Mouse (Mus musculus) hindbrain, embryonic 14.5 days (tissue): Measurements from ENCODE around the gene Mcm2. TPM values are rescaled to one million over a fixed set of nuclear protein-coding genes. Genes with fewer than 3 reads are reported as not detected.

ENCODE experiments used
- ATAC-seq: fragments of 200-750 bp; cut with Nextera tagmentation; 2 replicates; pipeline ENCODE4 v1.8.0; 2017; ENCODE audit warnings: moderate number of reproducible peaks, mild to moderate bottlenecking, moderate TSS enrichment, moderate library complexity; ENCODE audit not compliant: low FRiP score
- DNase-seq: peaks from one replicate; pipeline ENCODE4 v3.0.0-alpha.2; 2015; ENCODE audit warnings: low spot score
- H3K27ac ChIP-seq: fragments of 300-500 bp; sonication (generic); 2 replicates; pipeline ENCODE4 v1.5.1; 2014; ENCODE audit warnings: mild to moderate bottlenecking, moderate library complexity
- H3K27me3 ChIP-seq: fragments of 300-500 bp; sonication (generic); 2 replicates; pipeline ENCODE4 v1.6.1; 2014; ENCODE audit warnings: mild to moderate bottlenecking, low read length, mixed read lengths; ENCODE audit not compliant: control insufficient read depth, insufficient read depth
- H3K36me3 ChIP-seq: fragments of 300-500 bp; sonication (generic); replicated peaks from 2 replicates; pipeline ENCODE4 v1.6.1; 2014; ENCODE audit not compliant: control insufficient read depth, insufficient read depth
- H3K4me1 ChIP-seq: fragments of 300-500 bp; sonication (generic); replicated peaks from 2 replicates; pipeline ENCODE4 v1.6.1; 2014; ENCODE audit warnings: antibody characterized with exemption, low read length, mixed read lengths; ENCODE audit not compliant: control insufficient read depth, insufficient read depth
- H3K4me2 ChIP-seq: fragments of 300-500 bp; sonication (generic); replicated peaks from 2 replicates; pipeline ENCODE4 v1.6.1; 2014; ENCODE audit warnings: mild to moderate bottlenecking, moderate library complexity
- H3K4me3 ChIP-seq: fragments of 300-500 bp; sonication (generic); replicated peaks from 2 replicates; pipeline ENCODE4 v1.5.1; 2014; ENCODE audit warnings: mild to moderate bottlenecking, low read length
- H3K9ac ChIP-seq: fragments of 300-500 bp; sonication (generic); 2 replicates; pipeline ENCODE4 v1.6.1; 2014
- H3K9me3 ChIP-seq: fragments of 300-500 bp; sonication (generic); 2 replicates; pipeline ENCODE4 v1.6.1; 2016; ENCODE audit warnings: low read length; ENCODE audit not compliant: control insufficient read depth
- WGBS: fragments of 180-500 bp; shearing (Covaris S2); extraction: QIAGEN DNeasy Blood & Tissue Kit; methylation state at CpG from one replicate; pipeline ENCODE4 v1.1.7; 2014; 5-methylcytosine and 5-hydroxymethylcytosine counted together
- polyA plus RNA-seq: library from polyadenylated mRNA; unstranded; fragments of >200 nt; fragmentation: Nextera tagmentation; extraction: Ambion mirVana; gene quantifications from 2 replicates; pipeline ENCODE4 v1.2.1, GENCODE M21; 2014

The Mcm2 gene
- polyA plus RNA-seq, 1 experiment from 2014 or later = 27.0 TPM

DNA sequence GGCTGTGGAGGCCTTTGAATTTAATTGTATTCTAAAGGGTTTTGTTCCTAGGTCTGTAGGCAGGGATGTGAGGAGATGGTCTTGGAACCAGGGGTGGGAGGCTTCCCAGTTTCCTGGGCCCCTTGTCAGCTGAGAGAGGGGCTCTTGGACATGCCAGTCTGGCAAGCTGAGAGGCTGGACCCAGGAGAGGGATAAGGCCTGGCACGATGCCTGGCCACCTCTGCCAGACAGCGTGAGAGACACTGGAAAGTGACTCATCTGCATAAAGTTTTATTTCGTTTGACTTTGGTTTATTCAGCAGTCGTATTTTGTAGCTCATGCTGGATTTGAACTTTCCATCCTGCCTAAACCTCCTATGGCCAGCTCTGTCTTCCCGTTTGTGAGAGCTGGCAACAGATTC, 30.0 kb upstream of the Mcm2 start:
- 57% methylated on average over 5 of the region's 5 CpGs for WGBS
- H3K36me3 ChIP-seq = no peaks in the 10 kb centered on the region
- H3K4me2 ChIP-seq = no peak overlapping the region
- H3K9me3 ChIP-seq = no peaks in the 10 kb centered on the region
- H3K4me1 ChIP-seq = peaks cover 48% of the 10 kb centered on the region
- DNase-seq (no peak), ATAC-seq (no peak)
- no peak overlapping the region for H3K27ac ChIP-seq
- no peak overlapping the region for H3K4me3 ChIP-seq
- H3K9ac ChIP-seq = no peak overlapping the region
- H3K27me3 ChIP-seq = no peaks in the 10 kb centered on the region

GRCm38 (mm10) chr6:88928026-88928425, 29.4 kb upstream of the Mcm2 start:
- no peak overlapping the region for H3K27ac ChIP-seq
- no peak overlapping the region for H3K9ac ChIP-seq

GRCm38 (mm10) chr6:88927595-88927994, 29.0 kb upstream of the Mcm2 start:
- Histone ChIP-seq H3K4me1 (peaks cover 47% of the 10 kb centered on the region), H3K4me3 (no peak overlapping the region)
- WGBS = 5% methylated on average over 2 of the region's 2 CpGs

More at GRCm38 (mm10) chr6:88928026-88928425, 29.4 kb upstream of the Mcm2 start:
- Histone ChIP-seq H3K9me3 (no peaks in the 10 kb centered on the region), H3K36me3 (no peaks in the 10 kb centered on the region), H3K4me3 (no peak overlapping the region), H3K27me3 (no peaks in the 10 kb centered on the region), H3K4me1 (peaks cover 47% of the 10 kb centered on the region), H3K4me2 (no peak overlapping the region)
- DNase-seq = no peak
- no peak for ATAC-seq
- WGBS = 89% methylated on average over 1 of the region's 1 CpGs

DNA sequence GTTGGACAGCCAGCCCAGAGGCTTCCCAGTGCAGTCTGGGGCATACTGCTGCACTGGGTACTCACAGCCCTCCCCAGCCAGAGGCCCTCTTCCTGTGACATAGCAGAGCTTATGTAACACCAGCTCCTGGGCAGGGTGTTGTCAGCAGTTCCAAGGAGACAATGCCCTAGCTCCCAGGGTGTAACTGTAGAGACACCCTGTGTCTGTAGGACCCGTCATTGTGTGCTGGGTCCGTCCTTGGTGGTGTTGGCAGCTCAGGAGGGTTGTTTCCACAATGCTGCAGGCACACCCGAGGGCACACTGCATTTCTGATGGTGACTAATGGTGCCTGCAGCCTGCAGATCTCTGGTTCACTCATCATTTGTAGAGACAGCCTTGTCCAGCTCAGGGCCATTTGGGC, 28.3 kb upstream of the Mcm2 start:
- H3K27ac ChIP-seq = peak overlapping the region; percentile 85; the same call in 1 of the 2 replicates
- H3K9ac ChIP-seq = peak overlapping the region; percentile 28; the same call in 1 of the 2 replicates
- no peaks in the 10 kb centered on the region for H3K27me3 ChIP-seq
- H3K4me3 ChIP-seq = no peak overlapping the region
- no peaks in the 10 kb centered on the region for H3K36me3 ChIP-seq
- ATAC-seq (no peak), DNase-seq (no peak)
- peaks cover 47% of the 10 kb centered on the region for H3K4me1 ChIP-seq
- 23% methylated on average over 3 of the region's 3 CpGs for WGBS
- H3K9me3 ChIP-seq = no peaks in the 10 kb centered on the region
- no peak overlapping the region for H3K4me2 ChIP-seq

More at GRCm38 (mm10) chr6:88927595-88927994, 29.0 kb upstream of the Mcm2 start:
- no peaks in the 10 kb centered on the region for H3K27me3 ChIP-seq
- DNase-seq = peak; percentile 87
- no peak overlapping the region for H3K4me2 ChIP-seq
- no peaks in the 10 kb centered on the region for H3K9me3 ChIP-seq
- no peaks in the 10 kb centered on the region for H3K36me3 ChIP-seq
- no peak overlapping the region for H3K27ac ChIP-seq
- no peak overlapping the region for H3K9ac ChIP-seq
- peak; percentile 25; the same call in 1 of the 2 replicates for ATAC-seq

- Histone ChIP-seq H3K9ac (peak overlapping the region; percentile 21; the same call in 1 of the 2 replicates), H3K4me1 (peaks cover 47% of the 10 kb centered on the region), H3K36me3 (no peaks in the 10 kb centered on the region), H3K27me3 (no peaks in the 10 kb centered on the region), H3K9me3 (no peaks in the 10 kb centered on the region), H3K27ac (peak overlapping the region; percentile 85), H3K4me3 (no peak overlapping the region), H3K4me2 (no peak overlapping the region)
- DNase-seq (no peak), ATAC-seq (peak; percentile 53; the same call in 1 of the 2 replicates)
- WGBS = 6% methylated on average over 4 of the region's 4 CpGs
Measured at GRCm38 (mm10) chr6:88925640-88926205, 27.1 kb upstream of the Mcm2 start.

DNA sequence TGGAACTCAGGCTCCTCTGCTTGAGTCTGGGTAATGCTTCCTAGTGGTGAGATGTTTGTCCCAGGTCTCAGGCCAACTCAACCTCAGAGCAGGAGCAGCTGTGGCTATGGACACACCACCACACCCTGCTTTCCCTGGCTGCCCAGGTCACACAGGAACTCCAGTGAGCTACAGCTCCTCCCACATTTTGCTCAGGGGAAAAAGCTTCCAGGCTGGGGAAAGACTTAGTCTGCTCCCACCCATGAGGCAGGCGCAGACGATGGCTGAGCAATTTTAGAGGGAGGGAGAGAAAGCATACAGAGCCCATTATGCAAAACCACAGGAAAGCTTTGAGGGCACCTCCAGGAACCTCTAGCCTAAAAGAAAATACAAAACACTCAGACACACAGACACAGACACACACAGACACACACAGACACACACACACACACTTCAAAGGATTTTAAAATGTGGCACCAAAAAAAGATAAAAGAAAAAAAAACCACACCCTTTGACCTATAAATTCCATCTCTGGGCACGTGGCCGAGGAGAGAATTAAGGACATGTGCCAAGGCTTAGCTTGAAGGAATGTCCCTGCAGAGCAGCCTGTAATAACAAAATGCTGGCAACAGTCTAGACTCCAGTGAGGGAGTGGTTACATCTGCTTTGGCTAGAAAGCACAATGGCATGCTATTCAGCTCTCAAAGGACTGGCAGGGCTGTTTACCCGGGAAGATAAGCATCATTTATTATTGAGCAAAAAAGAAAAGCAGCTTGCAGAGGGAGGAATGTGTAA, 26.1 kb upstream of the Mcm2 start:
- peaks cover 38% of the 10 kb centered on the region for H3K4me1 ChIP-seq
- H3K9ac ChIP-seq = no peak overlapping the region
- no peak overlapping the region for H3K4me2 ChIP-seq
- H3K27me3 ChIP-seq = no peaks in the 10 kb centered on the region
- 7% methylated on average over 5 of the region's 5 CpGs for WGBS
- H3K4me3 ChIP-seq = no peak overlapping the region
- no peaks in the 10 kb centered on the region for H3K36me3 ChIP-seq
- DNase-seq (no peak), ATAC-seq (peak; percentile 54)
- H3K9me3 ChIP-seq = no peaks in the 10 kb centered on the region
- peak overlapping the region; percentile 85 for H3K27ac ChIP-seq

- no peaks in the 10 kb centered on the region for H3K9me3 ChIP-seq
- H3K4me2 ChIP-seq = no peak overlapping the region
- no peaks in the 10 kb centered on the region for H3K36me3 ChIP-seq
- H3K4me3 ChIP-seq = no peak overlapping the region
- H3K27ac ChIP-seq = no peak overlapping the region
- H3K4me1 ChIP-seq = no peaks in the 10 kb centered on the region
- DNase-seq = no peak
- WGBS = 87% methylated on average over 8 of the region's 8 CpGs
- H3K9ac ChIP-seq = no peak overlapping the region
- no peaks in the 10 kb centered on the region for H3K27me3 ChIP-seq
- ATAC-seq = no peak
Measured at GRCm38 (mm10) chr6:88918802-88919201, 20.2 kb upstream of the Mcm2 start.

DNA sequence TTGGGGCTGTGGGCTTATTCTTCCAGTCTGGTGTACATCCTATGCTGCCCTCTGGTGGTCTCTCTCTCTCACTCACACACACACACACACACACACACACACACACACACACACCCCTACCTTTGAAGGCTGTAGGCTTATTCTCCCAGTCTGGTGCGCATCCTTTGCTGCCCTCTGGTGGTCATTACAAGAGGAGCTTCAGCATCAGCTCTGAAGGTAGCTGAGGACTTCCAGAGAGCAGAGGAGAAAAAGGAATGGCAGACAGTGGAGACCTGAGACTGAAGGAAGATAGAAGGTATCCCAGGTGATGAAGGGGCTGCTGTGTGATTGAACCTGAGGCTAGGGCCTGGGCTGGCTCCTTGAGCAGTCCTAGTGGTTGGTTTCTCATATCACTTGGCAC, 17.6 kb upstream of the Mcm2 start:
- H3K27me3 ChIP-seq = no peaks in the 10 kb centered on the region
- DNase-seq (no peak), ATAC-seq (no peak)
- no peak overlapping the region for H3K4me3 ChIP-seq
- no peak overlapping the region for H3K27ac ChIP-seq
- no peaks in the 10 kb centered on the region for H3K9me3 ChIP-seq
- no peaks in the 10 kb centered on the region for H3K4me1 ChIP-seq
- WGBS = 56% methylated on average over 1 of the region's 1 CpGs
- no peak overlapping the region for H3K9ac ChIP-seq
- peaks cover 13% of the 10 kb centered on the region for H3K36me3 ChIP-seq
- H3K4me2 ChIP-seq = no peak overlapping the region

GRCm38 (mm10) chr6:88915510-88915909, 16.9 kb upstream of the Mcm2 start:
- ATAC-seq (no peak), DNase-seq (no peak)
- Histone ChIP-seq H3K9ac (no peak overlapping the region), H3K9me3 (no peaks in the 10 kb centered on the region), H3K4me3 (no peak overlapping the region), H3K27ac (no peak overlapping the region), H3K27me3 (no peaks in the 10 kb centered on the region), H3K4me1 (no peaks in the 10 kb centered on the region), H3K4me2 (no peak overlapping the region), H3K36me3 (peaks cover 18% of the 10 kb centered on the region)
- WGBS = 63% methylated on average over 4 of the region's 4 CpGs
